Mouse (Mus musculus) embryo, embryonic 11.5 days (tissue): Measurements from ENCODE around the gene Esrrg.
A peak's percentile ranks its signal among the peaks of the same experiment; 100 is the strongest.

Experiments used
- DNase-seq: peaks from one replicate; pipeline ENCODE4 v3.0.0-alpha.2; 2012; ENCODE audit warnings: low read depth, low spot score

Gene Esrrg

GRCm38 (mm10) chr1:187904731-187905130 is 296.1 kb downstream of the Esrrg start:
- no peak for DNase-seq

- DNase-seq = no peak
Measured at GRCm38 (mm10) chr1:187907407-187907806, 298.8 kb downstream of the Esrrg start.

DNA sequence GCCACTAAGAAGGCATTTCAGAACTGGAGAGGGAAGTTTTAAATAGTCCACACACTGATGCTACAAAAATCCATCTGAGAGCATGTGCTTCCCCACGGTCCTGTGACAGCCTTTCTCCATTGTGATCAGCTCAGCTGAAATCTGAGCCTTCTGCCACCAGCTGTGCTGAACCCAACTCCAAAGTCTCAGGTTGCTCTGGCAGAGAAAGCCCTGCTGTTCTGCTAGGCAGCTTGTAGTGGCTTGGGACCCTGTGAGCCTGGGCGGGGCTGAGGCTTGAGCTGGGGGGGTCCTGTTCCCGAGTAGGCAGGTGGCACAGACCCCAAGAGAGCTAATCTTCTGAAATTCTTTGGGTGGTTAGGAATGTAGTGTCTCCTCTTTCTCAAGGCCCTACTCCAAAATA is 299.3 kb downstream of the Esrrg start:
- peak; percentile 46 for DNase-seq

DNA sequence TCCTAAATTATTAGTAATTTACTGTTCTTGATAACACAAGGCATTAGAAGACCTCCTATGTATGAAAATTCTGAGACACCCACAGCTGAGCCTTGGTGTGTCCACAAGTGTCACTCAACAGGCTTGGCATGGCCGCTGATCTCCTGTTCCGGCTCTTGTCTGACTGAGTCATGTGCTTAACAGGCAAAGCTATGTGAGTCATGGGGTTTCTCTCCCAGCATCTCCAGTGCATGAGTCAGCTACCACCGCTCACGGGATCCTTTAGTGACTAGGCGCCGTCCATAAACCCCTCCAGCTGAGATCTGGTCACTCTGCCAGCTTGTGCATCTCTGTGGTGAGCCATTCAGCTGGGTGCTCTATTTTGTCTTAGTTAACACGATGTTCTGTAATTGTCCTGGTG is 302.1 kb downstream of the Esrrg start:
- no peak for DNase-seq

DNA sequence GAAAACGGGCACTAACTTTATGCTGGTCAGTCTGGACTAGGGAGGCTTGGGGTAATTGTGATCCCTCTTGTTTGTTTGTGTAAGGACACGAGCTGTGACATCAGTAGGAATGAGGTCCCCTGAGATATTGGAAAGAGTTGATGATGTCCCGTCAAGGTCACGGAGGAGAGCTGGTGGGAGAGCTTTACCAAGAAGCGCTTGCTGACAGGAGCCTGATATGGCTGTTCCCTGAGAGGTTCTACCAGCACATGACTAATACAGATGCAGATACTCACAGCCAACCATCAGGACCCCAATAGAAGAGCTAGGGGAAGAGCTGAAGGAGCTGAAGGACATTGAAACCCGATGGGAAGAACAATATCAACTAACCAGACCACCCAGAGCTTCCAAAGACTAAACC is 302.6 kb downstream of the Esrrg start:
- DNase-seq = no peak

DNA sequence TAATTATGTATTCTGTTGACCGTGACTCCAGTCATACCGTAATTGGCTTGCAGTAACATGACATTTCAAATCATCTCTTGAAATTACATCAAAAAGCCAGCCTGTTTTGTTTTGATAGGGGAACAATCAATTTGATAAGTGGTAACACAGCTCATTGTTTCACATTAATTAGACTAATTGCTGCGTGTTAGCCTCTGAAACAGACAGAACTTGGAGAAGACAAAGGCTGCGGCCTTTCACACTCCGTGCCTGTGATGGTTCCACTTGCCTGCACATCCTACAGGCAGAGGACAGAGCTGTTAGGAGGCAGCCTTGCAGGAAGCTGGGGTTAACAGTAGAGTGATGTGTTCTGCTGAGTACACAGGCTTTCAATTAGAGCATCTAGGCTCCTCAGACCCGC is 309.7 kb downstream of the Esrrg start:
- DNase-seq = no peak

- no peak for DNase-seq
Measured at GRCm38 (mm10) chr1:187918939-187919338, 310.3 kb downstream of the Esrrg start.

DNA sequence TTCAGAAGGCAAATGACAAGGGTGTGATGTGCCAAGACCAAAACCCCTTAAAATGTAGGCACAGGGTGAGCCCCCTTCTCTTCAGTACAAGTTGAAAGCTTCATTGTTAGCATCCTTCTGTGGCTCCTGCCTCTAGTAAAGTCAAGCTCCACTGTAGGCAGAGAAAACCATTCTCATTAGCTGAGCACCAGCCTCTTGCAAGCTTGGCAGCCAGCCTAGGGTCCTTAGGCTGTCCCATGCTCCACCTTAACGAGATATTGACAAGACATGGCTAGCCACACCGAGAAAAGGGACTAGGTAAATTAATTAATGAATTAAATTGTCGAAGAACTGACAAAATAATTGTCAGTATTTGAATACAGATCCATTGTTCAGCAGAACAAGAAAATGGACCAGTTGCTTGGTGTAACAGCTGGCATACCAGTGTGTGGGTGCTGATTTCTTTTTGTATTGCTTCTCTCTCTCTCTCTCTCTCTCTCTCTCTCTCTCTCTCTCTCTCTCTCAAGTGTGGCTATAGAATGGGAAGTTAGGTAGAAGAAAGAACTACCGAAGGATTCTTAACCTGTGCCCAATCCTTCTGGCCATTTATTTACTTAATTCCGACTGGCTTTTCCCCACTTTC is 311.7 kb downstream of the Esrrg start:
- no peak for DNase-seq

DNA sequence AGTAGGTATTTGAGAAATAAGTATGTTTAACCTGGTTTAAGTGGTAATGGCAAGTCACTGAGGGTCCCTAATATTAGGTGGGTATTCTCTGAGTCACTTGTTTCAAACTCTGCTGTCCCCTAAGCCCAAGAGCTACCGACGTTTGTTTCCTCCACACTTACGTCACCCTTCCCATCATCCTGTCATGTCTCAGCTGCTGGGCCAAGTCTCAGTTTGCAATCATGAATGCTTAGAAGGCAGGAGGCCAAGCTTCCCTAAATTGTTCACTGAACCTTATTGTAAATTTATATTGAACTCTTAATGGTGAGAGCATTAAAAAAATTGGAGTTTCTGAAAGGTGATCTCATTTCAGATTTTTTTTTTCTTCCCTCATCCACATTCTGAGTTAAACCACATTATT is 322.6 kb downstream of the Esrrg start:
- no peak for DNase-seq

GRCm38 (mm10) chr1:187938652-187939051 is 330.1 kb downstream of the Esrrg start:
- no peak for DNase-seq

GRCm38 (mm10) chr1:187939078-187939477 is 330.5 kb downstream of the Esrrg start:
- no peak for DNase-seq

GRCm38 (mm10) chr1:187951506-187951905 is 342.9 kb downstream of the Esrrg start:
- no peak for DNase-seq

DNA sequence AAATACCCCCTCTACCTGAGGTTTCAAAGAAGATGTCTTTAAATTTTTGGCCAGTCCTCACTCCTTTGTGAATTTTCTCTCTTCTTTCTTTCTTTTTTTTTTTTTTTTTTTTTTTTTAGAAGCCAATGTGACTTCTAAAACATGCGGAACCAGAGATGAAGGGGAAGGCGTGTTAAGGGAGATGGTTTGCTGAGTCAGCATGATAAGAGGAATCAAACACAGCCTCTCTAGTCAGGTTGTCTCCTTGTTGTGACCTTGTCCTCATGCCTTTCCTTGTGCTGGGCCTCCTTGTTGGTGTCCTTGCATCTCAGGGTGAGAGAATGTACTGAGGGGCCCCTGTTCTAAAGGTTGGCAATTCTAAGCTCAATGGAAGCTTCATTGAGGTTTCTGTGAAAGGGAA is 348.1 kb downstream of the Esrrg start:
- DNase-seq = no peak

GRCm38 (mm10) chr1:187959192-187959591 is 350.6 kb downstream of the Esrrg start:
- no peak for DNase-seq

- DNase-seq = no peak
Measured at GRCm38 (mm10) chr1:187961452-187961851, 352.9 kb downstream of the Esrrg start.

DNA sequence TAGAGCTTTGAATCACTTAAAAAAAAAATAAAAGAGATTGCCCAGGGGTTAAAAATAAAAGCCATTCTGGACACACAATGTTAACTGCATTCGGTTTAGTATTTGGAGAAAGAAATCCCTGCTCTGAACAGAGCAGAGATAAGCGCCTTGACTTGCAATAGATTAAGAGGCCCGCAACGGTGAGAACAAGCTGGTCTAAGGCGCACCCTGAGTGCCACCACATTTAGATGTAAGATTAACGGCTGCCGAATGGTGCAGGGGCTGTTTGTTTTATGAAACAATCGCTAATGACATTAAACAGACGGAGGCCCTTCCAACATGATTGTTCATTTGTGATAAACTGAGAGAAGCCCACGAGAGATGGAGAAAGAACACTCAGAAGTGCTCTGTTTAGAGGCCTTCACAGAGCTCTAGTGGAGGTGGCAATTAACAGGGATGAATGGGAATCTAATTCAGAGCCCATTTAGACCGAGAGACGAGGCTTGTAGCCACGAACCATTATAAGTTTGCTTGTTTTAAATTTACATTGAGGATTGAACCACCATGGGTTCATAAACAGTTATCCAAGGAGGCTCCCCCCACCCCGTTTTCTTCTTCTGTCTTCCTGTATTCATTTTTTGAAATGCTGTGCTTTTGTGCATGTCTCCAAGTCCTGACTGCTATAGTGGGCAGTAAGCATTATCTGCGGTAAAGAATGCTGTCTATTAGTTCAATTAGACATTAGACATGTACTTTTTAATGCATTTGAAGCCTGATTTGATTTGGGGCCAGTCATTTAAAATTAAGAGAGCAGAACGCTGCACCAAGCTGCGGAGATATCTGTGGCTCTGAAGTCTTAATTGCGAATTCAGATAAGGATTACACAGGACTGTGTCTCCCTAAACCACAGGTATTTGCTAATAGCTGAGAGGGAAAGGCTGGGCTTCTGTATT is 356.5 kb downstream of the Esrrg start:
- no peak for DNase-seq

DNA sequence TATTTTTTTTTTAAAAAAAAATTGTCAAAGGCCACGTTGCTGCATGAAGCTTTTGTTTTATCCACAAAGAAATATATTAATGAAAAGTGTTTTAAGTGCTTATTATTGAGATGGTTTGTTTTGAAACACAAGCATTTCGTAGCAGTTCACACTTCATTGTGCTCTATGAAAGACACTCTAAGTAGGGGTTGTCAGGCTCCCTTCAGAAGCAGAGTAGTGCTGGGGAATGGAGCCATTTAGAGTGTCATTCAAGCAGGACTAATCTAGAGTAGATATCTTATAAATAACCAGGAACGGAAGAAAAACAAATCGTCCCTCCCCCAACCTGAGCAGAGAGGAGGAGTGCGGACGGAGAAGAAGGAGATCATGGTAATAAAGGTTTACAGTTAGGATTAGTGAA is 357.3 kb downstream of the Esrrg start:
- DNase-seq = no peak

GRCm38 (mm10) chr1:187968379-187968778 is 359.8 kb downstream of the Esrrg start:
- DNase-seq = no peak

- no peak for DNase-seq
Measured at GRCm38 (mm10) chr1:187969491-187969890, 360.9 kb downstream of the Esrrg start.

- DNase-seq = peak; percentile 36
Measured at GRCm38 (mm10) chr1:187974396-187974795, 365.8 kb downstream of the Esrrg start.

DNA sequence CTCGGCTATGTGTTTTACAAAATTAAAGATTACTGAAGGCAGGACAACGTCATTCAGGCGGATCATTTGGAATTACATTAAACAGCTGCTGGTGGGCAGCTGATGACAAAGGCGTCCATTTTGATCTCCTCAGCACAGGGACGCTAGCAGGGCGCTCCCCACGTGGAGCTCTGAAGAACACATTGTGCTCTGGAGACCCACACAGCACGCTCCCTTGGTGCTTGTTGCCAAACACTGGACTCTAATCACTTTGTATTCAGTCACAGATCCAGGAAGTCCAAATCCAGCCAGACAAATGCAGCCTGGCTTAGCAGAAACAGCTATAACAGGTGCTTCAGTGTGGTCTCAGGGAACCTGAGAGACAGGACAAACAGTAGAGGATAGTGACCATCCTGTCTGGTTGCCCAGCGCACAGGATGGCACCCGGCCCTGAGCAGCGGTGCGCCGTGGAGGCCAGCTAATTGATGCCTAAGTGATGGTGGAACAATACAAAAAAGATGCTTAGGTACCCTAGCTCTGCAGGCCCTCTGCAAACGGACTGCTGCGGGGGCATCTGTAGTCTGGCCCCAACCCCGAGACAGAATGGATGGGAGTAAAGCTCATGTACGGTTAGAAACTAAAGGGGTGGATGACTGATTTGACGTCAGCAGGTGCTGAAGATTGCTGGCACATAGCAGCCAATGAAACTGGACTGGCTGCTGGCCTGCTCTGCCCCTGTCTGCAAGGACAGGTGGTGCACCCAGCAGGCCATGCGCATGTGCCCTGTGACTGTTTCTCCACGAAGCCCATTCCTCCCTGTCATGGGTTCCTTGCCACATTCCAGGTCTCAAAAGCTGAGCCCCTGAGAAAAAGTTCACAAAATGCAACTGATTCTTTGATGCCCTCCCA is 367.1 kb downstream of the Esrrg start:
- DNase-seq = no peak

DNA sequence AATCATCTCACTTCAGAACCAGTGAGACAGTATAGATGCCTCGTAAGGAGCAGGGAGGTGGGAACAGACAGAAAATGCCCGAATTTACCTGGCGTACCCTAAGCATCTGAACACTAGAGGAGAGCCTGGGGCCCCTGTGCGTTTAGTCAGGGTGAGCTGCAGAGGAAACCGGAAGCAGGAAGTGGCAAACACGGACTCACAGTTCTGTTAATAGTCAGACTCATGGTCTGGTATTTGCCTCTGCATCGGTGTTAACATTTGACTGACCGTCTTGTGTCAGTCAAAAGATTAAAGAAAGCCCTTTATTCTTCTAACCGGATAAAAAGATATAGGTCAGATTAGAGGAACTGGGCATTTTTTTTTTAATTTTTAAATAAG is 367.8 kb downstream of the Esrrg start:
- no peak for DNase-seq
